Mouse (Mus musculus): ENCODE measurements around the gene Wipf1. TPM values are rescaled to one million over a fixed set of nuclear protein-coding genes. Genes with fewer than 3 reads are reported as not detected.
"Not testable (repeated sequence)": the region's sequence is repeated elsewhere in the genome, so short reads cannot be mapped to it uniquely, and the experiment has no call there.

The Wipf1 gene
- total RNA-seq, 2 experiments from 2014 or later: 21.1 to 21.3 TPM

DNA sequence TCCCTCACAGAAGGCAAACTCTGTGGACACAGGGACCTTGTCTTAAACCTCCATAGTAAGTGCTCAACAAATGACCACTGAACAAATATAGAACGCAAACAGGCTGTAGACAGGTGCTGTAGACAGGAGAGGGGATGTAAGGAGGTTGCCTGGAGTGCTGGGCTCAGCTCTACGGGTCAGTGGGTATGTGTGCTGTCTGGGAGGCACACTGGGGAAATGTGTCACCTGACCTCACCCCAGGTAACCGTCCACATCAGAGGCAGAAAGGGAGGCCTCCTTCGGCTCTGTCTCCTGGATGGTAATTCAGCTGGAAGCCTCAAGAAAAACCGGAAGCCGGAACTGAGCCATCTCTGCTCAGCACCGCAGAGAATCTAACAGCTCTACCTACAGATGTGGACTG, 21.6 kb downstream of the Wipf1 start:
- DNase-seq: no peak

DNA sequence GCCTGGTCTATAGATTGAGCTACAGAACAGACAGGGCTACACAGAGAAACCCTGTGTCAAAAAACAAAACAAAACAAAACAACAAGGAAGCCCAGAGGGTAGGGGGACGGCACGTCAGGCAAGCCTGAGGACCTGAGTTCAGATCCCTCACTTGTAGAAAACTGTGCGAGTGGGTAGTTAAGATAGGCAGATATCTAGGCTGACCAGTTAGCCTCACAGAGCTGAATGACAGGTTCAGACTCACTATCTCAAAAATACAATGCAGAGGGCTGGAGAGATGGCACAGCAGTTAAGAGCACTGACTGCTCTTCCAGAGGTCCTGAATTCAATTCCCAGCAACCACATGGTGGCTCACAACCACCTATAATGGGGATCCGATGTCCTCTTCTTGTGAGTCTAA, 23.2 kb downstream of the Wipf1 start:
- DNase-seq: not testable (repeated sequence)

DNA sequence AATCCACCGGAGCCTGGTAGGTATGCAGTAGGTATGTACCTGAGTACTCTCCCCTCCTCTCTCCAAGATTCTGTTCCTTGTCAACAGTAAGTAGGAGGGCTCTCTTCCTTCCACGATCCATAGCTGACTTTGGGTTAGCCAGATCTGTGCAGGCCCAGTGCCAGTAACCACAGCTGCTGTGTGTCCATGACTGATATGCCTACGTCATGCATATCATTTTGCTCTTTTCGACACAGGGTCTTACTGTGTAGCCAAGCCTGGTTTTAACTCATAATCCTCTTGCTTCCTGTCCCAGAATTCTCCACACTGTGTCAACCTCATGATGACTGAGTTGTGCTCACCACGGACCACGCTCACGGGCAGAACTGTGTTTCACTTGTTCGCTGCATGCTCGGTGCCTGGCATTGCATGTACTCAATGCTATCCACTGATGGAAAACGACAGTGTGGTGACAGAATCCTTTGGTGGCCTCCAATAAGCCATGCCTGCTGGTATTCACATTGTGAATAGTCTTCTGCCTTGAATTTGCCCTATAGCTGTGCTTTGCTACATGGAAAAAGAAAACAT, 26.6 kb downstream of the Wipf1 start:
- DNase-seq: no peak

- no peak for DNase-seq
Measured at GRCm38 (mm10) chr2:73500864-73501263, 28.7 kb downstream of the Wipf1 start.

- no peak for DNase-seq
Measured at GRCm38 (mm10) chr2:73498322-73498721, 31.2 kb downstream of the Wipf1 start.

DNA sequence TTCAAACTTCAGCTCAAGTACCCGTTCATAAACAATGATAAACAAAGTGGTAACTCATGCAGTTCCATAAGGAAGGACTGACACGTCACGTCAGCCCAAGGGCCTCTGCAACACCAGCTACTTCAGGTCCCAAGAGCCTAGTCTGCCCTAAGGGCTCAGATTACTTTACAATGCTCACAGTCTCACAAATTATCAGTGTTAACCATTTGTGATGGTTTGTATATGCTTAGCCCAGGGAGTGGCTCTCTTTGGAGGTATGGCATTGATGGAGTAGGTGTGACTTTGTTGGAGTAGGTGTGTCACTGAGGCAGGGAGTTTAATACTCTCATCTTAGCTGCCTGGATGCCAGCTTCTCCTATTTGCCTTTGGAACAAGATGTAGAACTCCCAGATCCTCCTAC, 32.0 kb downstream of the Wipf1 start:
- no peak for DNase-seq

DNA sequence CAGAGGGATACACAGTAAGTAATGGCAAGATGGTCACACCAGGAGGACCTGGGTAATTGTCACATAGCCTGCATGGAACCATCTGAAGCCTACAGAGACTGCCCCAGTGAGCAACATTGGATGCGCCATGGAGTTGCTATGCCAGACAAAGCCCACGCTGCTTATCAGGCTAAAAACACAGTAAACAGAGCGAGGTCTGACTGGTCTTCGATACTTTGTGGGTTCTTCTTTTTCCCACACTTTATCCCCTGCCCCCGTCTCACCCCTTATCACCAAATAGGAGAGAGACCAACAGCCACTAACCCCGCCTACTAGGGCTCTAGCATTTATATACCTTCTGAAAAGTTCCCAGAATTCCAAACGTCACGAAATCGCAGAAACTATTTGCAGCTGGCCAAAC, 32.6 kb downstream of the Wipf1 start:
- DNase-seq: no peak

GRCm38 (mm10) chr2:73496329-73496685, 33.2 kb downstream of the Wipf1 start:
- no peak for DNase-seq

GRCm38 (mm10) chr2:73495617-73496328, 33.8 kb downstream of the Wipf1 start:
- DNase-seq: no peak

GRCm38 (mm10) chr2:73493517-73493916, 36.0 kb downstream of the Wipf1 start:
- DNase-seq: no peak

DNA sequence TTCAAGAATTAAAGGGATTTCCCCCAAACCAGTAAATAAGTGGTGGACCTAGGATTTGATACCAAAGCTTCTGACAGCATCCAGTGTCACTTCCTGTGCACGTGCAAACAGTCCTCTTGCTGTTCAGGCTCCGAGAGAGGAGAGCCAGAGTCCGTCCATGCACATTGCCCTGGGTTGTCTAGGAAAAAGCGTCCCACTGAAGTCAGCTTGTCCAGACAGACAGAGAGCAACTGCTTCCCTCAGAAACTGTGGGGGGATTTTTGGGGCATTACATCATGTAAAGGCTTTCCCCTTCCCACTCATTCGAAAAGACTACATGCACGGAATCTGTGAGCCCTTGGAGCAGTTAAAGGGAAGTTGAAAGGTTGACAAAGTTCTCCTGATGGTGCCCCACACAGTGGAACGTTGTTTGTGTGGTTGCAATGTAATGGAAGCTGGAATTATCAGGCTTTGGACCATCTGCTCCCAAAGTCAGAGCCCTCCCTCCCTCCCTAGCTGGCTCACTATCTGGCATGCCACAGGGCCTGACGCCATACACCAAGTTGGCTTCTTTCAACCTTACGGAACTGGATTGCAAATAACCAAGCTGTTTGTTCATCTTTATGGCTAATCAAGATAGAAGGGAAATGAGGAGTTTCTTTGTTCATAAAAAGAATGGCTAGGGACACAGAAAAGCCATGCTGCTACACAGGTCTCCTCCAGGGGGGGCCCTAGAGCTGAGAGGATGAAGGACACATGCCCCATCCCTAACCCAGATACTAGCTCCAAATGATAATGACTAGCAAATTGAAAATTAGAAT, 37.9 kb downstream of the Wipf1 start:
- DNase-seq: peak; percentile 80

- no peak for DNase-seq
Measured at GRCm38 (mm10) chr2:73490466-73490865, 39.1 kb downstream of the Wipf1 start.

DNA sequence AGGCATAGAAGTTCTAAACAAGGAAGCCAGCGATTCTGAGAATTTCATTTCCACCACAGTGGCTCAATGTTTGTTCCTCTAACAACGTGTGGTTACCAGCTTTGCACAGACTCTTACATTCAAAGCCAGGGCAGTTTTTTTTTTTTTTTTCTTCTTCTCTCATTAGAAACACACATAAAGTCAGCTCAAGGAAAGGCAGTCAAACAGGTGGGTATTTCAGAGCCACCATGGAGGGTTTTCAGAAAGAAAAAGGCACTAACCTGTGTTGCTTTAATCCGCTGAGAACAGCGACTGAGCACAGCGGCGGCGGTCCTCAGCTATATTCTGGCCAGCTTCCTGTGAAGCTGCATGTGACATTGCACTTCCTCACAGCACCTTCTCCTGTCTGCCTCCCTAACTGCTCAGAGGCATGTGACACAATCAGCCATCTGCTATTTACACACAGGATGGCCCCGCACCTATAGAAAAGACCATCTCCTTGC, 43.4 kb downstream of the Wipf1 start:
- DNase-seq: no peak

- no peak for DNase-seq
Measured at GRCm38 (mm10) chr2:73485236-73486119, 44.1 kb downstream of the Wipf1 start.

DNA sequence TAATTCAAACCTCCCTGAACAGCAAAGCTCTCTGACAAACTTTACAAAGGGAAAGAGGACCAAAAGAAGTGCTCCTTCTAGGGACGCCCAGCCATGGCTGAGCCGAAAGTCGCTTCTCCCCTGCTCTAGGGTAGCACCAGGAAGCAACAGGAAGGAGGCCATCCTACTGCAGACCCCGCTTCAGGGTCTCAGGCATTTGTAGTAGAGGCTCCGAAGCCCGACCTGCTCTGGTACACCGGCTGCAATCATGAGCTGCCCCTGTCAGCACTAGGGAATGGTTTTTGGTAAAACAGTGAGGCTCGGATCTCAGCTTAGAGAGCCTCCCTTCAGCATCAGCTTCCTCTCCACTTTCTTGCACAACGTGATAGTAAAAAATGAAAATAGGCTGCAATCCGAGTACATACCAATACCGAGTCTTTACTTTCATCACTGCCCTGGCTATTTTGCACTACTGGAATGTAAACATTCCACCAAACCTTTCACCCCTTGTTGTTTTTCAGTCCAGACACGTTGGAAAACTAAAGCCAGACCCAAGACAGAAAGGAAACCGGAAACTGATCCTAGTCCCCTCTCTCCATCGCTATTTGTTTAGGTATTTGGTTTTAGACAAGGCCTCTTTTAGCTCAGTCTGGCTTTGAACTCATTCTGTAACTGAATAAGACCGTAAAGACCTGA, 44.8 kb downstream of the Wipf1 start:
- DNase-seq: no peak

DNA sequence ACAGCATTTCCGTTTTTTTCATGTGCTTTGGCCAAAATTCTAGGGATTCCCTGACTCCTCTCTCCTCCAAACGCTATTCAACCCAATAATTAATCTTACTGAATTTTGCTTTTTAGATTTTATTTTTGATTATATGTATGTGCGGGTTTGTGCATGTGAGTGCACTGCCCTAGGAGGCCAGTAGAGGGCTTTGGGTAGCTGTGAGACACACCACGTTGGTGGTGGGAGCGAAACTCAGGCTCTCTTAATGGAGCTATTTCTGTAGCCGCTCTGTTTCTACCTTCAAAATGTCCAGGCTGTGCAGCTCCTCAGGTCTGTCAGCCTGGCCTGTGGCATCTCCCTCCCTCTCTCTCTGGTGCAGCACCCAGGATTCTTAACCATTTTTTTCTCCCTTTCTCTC, 50.7 kb downstream of the Wipf1 start:
- DNase-seq: no peak

DNA sequence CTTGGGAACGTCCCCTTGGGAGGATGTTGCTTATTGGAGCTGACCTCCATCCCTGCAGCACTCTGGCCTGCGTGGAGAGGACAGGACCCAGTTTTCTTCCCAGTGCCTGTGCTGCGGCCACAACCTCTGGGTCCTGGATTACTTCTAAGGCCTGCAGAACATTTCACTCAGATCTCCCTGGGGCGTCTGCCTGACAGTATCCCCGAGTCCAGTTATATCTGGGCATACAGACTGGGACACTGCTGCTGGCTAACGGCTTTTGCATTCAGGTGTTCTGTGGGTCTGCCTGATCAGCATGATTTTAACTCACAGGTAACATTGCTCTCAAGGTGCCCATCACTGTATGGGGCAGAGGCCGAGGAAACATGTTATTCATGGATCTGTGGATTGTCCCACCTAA, 52.0 kb downstream of the Wipf1 start:
- no peak for DNase-seq

DNA sequence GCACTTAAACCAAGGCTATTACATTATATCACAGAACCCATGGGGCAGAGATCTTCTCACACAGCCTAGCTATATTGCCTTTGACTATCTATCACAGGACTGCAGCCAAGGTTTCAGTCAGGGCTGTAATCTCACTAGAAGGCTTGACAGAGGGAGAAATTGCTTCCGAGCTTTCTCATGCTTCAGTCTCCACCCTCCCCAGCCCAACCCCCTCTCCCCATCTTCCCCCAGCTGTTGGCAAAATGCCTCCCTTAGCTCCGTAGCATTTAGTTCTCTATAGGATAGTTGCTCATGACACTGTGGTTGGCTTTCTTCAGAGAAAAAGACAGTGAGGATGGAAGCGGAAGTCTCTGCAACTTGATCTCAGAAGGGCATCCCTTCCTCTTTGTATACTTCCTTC, 54.0 kb downstream of the Wipf1 start:
- no peak for DNase-seq

GRCm38 (mm10) chr2:73472130-73472529, 57.4 kb downstream of the Wipf1 start:
- no peak for DNase-seq

DNA sequence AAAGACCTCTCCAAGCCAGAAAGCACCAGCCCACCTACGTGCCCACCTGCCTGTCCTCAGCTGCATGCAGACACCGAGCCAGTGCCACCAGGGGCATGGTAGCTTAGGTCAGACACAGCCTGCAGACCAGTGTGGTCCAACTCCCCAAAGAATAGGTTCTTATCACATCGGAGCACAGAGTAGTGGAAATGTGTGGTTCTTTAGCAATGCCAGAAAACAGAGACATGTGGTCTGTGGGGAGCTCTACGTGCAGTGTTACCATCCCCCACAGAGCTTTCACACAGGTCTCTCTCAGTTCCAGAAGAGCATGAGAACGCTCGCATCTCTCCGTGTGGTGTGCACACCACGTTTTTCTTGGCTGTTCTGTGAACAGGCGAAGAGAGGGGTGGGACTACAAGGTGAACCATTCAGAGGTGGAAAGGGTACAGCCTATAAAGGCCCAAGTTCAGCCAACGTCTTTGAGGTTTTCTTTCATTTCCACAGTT, 59.3 kb downstream of the Wipf1 start:
- DNase-seq: no peak

DNA sequence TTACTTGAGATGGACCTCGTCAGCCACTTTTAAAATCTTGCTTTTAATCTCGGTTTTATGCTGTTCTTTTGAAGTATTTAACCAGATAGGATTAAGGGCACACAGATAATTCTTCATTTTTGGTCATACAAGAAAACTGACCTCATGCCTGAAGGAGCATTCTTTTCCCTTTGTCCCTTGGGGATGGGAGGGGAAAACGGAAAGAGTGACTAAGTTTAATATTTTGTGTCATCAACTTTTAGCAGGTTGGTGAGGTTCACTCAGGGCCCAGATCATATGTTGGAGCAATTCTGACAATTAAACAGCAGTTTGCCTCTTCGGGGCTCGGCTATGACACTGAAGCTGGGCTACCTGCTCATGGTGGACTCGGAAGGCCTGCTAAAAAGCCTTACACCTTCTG, 60.0 kb downstream of the Wipf1 start:
- DNase-seq: no peak

DNA sequence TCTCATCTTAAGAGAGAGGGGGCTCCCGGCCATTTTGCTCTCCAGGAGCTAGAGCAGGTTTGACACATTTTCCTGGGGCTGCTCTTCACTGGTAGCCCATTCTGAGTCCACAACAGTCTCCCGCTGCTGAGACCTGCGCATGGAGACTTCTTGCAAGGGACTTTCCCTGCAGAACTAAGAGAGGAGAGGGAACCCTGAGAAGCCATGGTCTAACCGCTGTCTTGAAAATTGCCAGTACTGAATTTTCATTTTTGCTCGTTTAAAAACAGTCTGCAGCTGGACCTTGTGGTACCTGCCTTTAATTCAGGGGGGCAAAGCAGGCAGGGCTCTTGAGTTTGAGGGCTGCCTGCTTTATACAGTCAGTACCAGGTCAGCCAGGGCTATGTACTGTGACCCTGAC, 60.5 kb downstream of the Wipf1 start:
- no peak for DNase-seq
